Mouse (Mus musculus) layer of hippocampus, adult 18-20 months (tissue): ENCODE data around the gene Bfsp1. TPM values are rescaled to one million over a fixed set of nuclear protein-coding genes. Genes with fewer than 3 reads are reported as not detected.

Experiments used
- DNase-seq, 2 experiments: peaks; one replicate each; pipeline ENCODE4 v3.0.0; 2022; ENCODE audit warnings: low spot score in 2 of 2
- total RNA-seq, 2 experiments: library from RNA; stranded (reverse); gene quantifications; 2 replicates each; pipeline ENCODE4 v1.2.3; 2021

The Bfsp1 gene
- total RNA-seq, 2 experiments from 2014 or later = 1.1 to 1.5 TPM

- no peak for DNase-seq
These were observed 3.8 kb downstream of the Bfsp1 start for GRCm38 (mm10) chr2:143859166-143859565.

- no peak for DNase-seq
These were observed 9.5 kb downstream of the Bfsp1 start for GRCm38 (mm10) chr2:143853447-143853846.

DNA sequence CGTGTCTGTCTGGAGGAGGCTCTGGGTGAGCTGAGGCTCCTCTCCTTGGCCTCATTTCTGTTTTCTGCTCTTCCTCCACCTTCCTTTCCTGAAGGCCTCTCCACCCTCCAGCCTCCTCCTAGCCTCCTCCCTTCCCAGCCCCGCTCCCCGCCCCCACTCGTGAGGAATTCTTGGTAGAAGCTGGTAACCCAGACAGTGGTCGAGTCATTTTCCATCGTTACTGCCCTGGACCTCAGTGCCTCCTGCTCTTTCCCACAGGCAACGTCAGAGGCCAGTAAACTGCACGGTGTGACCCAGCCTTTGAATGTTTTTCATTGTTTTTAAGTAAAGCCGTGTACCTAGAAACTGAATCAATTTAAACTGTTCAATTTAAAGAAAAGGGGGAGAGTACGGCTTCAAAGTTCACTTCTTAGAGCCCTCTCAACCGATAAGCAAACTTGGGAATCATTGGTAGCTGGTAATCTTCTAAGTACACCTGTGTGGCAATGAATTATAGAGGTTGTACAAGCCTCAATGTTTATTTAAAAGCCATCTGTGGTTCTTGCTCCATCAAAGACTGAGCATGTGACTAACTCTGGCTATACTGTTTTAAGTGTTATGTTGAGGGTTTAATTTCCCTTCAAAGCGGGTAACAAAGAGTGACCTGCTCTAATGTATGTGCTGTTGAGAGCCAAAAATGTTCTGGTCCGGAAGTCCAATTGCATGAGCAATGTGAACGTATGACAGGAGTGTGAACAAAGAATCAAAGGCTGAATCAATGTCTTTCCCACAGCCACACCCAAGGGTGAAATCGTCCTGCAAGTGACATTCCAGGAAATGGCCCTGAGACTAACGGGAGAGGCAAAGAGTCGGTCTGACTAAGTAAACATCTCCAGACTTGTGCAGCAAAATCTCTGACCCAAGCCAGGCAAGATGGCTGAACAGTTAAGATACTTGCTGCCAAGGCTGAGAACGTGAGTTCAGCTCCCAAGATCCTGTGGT, 10.4 kb downstream of the Bfsp1 start:
- no peak for DNase-seq

GRCm38 (mm10) chr2:143851354-143852221, 11.4 kb downstream of the Bfsp1 start:
- peak; percentile 46 to 69 for DNase-seq

GRCm38 (mm10) chr2:143847291-143847690, 15.7 kb downstream of the Bfsp1 start:
- DNase-seq = no peak

- no peak for DNase-seq
These were observed 16.2 kb downstream of the Bfsp1 start for GRCm38 (mm10) chr2:143846799-143847198.

GRCm38 (mm10) chr2:143844779-143845178, 18.2 kb downstream of the Bfsp1 start:
- no peak for DNase-seq

DNA sequence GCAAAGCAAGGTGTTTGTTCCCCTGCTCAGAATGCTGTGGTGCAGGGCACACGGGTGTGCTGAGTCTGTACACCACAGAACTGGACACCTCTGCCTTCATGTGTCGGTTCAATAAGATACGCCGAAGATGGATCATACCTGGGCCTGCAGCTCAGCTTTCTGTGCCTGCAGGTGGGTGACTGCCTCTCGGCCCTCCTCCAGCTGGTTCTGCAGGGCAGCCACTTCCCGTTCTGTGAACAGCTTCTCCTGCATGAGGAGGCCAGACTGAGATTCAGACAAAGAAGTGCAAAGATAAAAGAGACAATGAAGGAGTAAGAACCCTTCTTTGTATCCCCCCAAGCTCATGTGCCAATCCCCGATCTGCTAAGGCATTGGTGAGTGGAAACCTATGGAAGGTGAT, 21.4 kb downstream of the Bfsp1 start:
- DNase-seq = no peak

GRCm38 (mm10) chr2:143840895-143841294, 22.1 kb downstream of the Bfsp1 start:
- DNase-seq = no peak

- no peak for DNase-seq
These were observed 23.5 kb downstream of the Bfsp1 start for GRCm38 (mm10) chr2:143839458-143839857.

DNA sequence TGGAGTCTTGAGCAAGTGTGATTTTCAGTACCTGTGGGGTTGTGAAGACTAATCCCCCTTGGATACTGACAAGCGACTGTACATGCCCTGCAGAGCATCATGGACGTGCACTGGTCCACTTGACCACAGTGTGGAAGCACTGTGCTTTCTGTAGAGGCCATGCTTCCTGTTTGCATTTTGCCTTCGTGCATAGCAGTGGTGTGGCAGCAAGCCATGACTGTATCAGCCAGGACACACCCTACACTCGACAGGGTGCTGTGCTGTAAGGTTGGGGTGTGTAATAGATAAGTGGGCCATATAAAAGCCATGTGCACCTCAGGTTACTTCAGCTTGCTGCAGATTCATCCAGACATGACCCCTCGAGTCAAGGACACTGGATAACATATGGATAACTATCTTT, 24.3 kb downstream of the Bfsp1 start:
- DNase-seq = no peak

GRCm38 (mm10) chr2:143837291-143837701, 25.7 kb downstream of the Bfsp1 start:
- peak; percentile 52 to 89 for DNase-seq

DNA sequence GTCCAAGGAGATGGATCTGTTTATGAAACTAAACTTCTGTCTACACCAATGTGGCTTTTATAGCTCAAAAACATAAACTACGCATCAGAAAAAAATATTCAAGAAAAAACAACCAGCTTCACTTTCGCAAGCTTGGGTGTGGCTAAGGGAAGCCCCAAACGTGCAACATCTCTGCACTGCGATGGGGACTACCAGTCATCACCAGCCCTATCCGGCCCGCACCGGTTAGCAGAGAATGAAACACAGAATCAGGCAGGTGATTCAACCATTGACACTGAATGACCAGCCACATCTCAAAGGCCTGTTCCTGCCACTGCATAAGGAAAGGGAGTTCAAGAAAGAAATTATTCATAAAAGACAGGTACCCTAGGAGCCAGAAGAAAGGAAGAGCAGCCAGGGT, 27.2 kb downstream of the Bfsp1 start:
- no peak for DNase-seq

DNA sequence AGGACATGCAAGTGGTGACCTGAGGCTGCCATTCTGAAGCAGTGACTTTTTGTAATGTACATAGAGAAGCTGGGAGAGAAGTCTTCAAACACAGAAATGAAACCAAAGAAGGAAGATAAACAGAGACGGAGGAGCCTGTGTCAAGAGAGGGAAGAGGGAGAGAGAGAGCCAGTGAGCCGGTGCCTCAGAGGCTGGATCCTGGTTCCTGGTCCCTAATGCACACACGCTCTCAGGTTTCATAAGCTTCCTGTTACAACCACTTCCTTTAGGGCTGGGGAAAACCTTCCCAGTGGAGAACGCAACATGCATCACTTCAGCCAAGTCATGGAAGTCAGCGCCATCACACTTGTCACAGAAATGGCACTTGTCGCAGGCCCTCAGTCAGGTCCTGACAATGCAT, 28.9 kb downstream of the Bfsp1 start:
- DNase-seq = no peak

DNA sequence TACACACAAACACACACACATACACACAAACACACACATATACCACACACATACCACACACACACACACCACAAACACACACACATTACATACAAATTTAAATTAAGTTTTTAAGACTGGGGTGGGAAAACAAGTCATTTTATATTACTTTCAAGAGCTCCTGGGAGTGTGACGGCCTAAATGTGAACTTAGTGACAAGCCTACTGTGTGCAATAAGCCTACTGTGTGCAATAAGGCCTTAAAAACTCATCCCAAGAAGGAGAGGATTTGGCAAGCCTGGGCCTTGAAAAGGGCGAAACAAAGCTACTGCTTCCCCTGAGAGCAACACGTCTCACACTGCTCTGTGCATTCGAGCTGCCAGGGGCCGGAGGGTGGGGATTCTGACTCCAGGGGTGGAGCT, 30.3 kb downstream of the Bfsp1 start:
- no peak for DNase-seq

DNA sequence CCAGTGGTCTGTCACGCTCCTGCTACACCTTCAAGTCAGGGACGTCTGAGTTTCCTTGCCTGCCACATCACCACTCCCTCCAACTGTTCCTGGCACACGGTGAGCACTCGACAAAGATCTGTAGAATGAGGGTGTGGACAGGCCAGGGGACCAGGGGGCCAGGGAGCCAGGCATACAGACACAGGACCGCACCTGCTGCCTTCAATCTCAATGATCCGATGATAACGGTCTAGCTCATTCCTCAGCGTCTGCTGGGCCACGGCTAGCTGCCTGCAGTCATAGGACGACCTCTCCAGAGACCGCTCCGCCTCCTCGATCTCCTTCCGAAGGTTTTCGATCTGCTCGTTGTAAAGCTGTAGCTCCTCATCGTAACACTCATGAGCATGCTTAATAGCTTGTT, 31.3 kb downstream of the Bfsp1 start:
- DNase-seq = no peak

DNA sequence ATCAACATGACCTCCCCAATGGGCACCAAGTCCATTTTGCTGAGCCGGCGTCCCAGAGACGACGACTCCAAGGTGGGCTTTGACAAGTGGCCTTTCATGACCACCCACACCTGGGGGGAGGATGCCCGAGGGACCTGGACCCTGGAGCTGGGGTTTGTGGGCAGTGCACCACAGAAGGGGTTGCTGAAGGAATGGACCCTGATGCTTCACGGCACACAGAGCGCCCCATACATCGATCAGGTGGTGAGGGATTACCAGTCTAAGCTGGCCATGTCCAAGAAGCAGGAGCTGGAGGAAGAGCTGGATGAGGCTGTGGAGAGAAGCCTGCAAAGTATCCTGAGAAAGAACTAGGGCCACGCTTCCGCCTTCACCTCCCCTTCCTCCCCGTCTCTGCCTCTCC, 49.5 kb downstream of the Bfsp1 start:
- no peak for DNase-seq

- no peak for DNase-seq
These were observed 50.7 kb downstream of the Bfsp1 start for GRCm38 (mm10) chr2:143812262-143812661.

- DNase-seq = peak in 1 of 2 experiments; percentile 19
These were observed 54.2 kb downstream of the Bfsp1 start for GRCm38 (mm10) chr2:143808789-143809188.

DNA sequence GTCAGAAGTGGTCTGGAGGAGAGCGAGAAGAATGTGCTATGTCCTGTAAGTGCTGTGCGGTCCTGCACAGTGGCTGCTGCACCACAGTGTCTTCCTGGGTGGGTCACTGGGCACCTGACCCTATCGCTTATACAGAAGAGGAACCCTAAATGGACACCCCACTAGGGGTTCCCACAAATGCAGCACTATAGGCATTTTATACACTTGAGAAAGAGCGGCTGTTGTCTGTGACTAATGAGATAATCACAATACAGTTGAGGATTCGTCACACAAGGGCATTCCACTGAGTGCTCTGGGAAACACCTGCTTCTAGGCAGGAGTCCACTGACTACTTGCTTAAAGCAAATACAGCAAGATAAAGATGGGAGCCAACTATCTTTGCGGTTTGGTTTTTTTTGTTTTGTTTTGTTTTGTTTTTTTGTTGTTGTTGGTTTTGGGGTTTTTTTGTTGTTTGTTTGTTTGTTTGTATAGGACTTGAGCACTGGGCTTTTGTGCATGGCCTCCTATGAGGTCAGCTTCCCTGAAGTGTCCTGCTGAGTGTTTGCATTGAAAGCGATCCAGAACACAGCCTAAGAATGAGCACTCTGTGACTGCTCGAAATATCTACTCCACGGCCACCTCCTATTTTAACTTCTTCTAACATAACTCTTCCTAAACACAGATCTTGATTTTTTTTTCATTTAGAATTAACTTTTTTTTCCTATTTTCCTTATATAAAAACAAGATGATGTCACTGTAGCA, 55.9 kb downstream of the Bfsp1 start:
- no peak for DNase-seq
